Mouse (Mus musculus) G1E (cell line): ENCODE measurements around the gene Fndc3b. TPM values are rescaled to one million over a fixed set of nuclear protein-coding genes. Genes with fewer than 3 reads are reported as not detected.

Experiments used
- ATAC-seq: 2 replicates; pipeline ENCODE4 v1.8.0; 2016; ENCODE audit warnings: mild to moderate bottlenecking; ENCODE audit not compliant: insufficient number of reproducible peaks, poor library complexity, low FRiP score, severe bottlenecking; ENCODE audit errors: extremely low read depth
- DNase-seq: peaks from one replicate; pipeline ENCODE4 v3.0.0; 2012; ENCODE audit warnings: low spot score
- H3K27me3 ChIP-seq: 2 replicates; pipeline ENCODE4 v1.6.1; 2012; ENCODE audit warnings: mild to moderate bottlenecking, low read length, inconsistent platforms; ENCODE audit not compliant: insufficient read depth
- H3K36me3 ChIP-seq: replicated peaks from 2 replicates; pipeline ENCODE3; 2012; ENCODE audit warnings: mild to moderate bottlenecking, inconsistent platforms
- H3K4me1 ChIP-seq: 2 replicates; pipeline ENCODE4 v1.6.1; 2012; ENCODE audit warnings: low read depth, low read length, inconsistent platforms, mixed read lengths; ENCODE audit not compliant: insufficient read depth
- H3K4me3 ChIP-seq: 2 replicates; pipeline ENCODE4 v1.5.1; 2012; ENCODE audit warnings: low read depth, mild to moderate bottlenecking, inconsistent platforms, low read length, moderate library complexity, mixed read lengths
- H3K9me3 ChIP-seq: replicated peaks from 2 replicates; pipeline ENCODE4 v1.6.1; 2012; ENCODE audit warnings: inconsistent platforms
- CTCF ChIP-seq: IDR thresholded peaks from 2 replicates; pipeline ENCODE4 v1.5.1; 2012; ENCODE audit warnings: low read depth, low read length, inconsistent platforms, mixed read lengths
- GATA1 ChIP-seq: IDR thresholded peaks from 2 replicates; pipeline ENCODE4 v1.6.1; 2012; ENCODE audit warnings: borderline replicate concordance, low read length, inconsistent platforms, mixed read lengths
- GATA2 ChIP-seq: IDR thresholded peaks from 2 replicates; pipeline ENCODE4 v1.6.1; 2012; ENCODE audit warnings: low read depth, low read length, inconsistent platforms, borderline replicate concordance
- POLR2AphosphoS5 ChIP-seq: IDR thresholded peaks from 2 replicates; pipeline ENCODE4 v1.6.1; 2012; ENCODE audit warnings: low read depth, low read length, inconsistent platforms; ENCODE audit not compliant: insufficient replicate concordance
- TAL1 ChIP-seq: conservative IDR thresholded peaks from 2 replicates; pipeline ENCODE4 v1.6.1; 2012; ENCODE audit warnings: low read depth, low read length, inconsistent platforms, mixed read lengths
- polyA plus RNA-seq: library from polyadenylated mRNA; stranded (reverse); fragments of >175 nt; gene quantifications from 2 replicates; pipeline ENCODE4 v1.2.3, GENCODE M21; 2012
- total RNA-seq, 2 experiments: library from RNA; stranded (forward) in 1 of 2; stranded (reverse) in 1 of 2; fragments of 200-1000 nt in 1 of 2; fragments of >200 nt in 1 of 2; fragmentation: Nextera tagmentation in 1 of 2; gene quantifications; 2 replicates each; pipeline ENCODE4 v1.2.3; 2014 to 2017

Fndc3b gene
- total and polyA plus RNA-seq, 3 experiments, result 0.16 TPM; not detected in 2

DNA sequence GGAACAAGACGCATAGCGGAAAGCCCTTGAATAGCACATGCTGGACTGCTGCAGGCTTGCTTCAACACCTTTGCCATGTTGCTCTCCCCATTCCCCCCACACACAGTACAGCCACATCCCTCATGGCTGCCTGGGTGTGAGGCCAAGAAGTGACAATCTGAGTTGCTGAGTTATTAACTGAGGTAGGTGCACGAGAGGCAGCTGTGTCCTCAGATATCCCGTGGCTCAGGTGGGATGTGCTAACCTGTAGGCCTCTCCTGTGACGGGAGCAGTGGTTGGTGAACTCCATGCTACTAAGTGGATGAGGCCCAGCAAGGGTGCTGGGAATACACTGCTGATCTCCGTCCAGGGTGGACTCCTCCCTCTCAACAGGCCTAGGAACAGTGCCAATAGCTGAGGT, 288.6 kb downstream of the Fndc3b start:
- no peaks in the 10 kb centered on the region for H3K9me3 ChIP-seq
- no peak overlapping the region for H3K4me3 ChIP-seq
- DNase-seq (no peak), ATAC-seq (no peak)
- TF ChIP-seq GATA2 (no peak), CTCF (no peak), POLR2AphosphoS5 (no peak), TAL1 (no peak), GATA1 (no peak)
- peaks cover 2% of the 10 kb centered on the region; the same call in 1 of the 2 replicates for H3K27me3 ChIP-seq
- H3K36me3 ChIP-seq, result no peaks in the 10 kb centered on the region
- H3K4me1 ChIP-seq, result no peaks in the 10 kb centered on the region

GRCm38 (mm10) chr3:27421980-27422379, 289.1 kb downstream of the Fndc3b start:
- no peaks in the 10 kb centered on the region for H3K36me3 ChIP-seq
- no peak overlapping the region for H3K4me3 ChIP-seq
- no peaks in the 10 kb centered on the region for H3K9me3 ChIP-seq
- DNase-seq, result no peak
- H3K4me1 ChIP-seq, result no peaks in the 10 kb centered on the region
- TF ChIP-seq TAL1, result no peak
- no peak for TF ChIP-seq GATA2
- no peak for TF ChIP-seq CTCF
- H3K27me3 ChIP-seq, result peaks cover 2% of the 10 kb centered on the region; the same call in 1 of the 2 replicates
- no peak for ATAC-seq

GRCm38 (mm10) chr3:27418602-27419001, 292.5 kb downstream of the Fndc3b start:
- TF ChIP-seq CTCF (no peak), TAL1 (no peak), GATA2 (no peak), POLR2AphosphoS5 (no peak), GATA1 (no peak)
- DNase-seq (no peak), ATAC-seq (no peak)
- Histone ChIP-seq H3K9me3 (no peaks in the 10 kb centered on the region), H3K4me1 (no peaks in the 10 kb centered on the region), H3K4me3 (no peak overlapping the region), H3K27me3 (peaks cover 6% of the 10 kb centered on the region), H3K36me3 (no peaks in the 10 kb centered on the region)

DNA sequence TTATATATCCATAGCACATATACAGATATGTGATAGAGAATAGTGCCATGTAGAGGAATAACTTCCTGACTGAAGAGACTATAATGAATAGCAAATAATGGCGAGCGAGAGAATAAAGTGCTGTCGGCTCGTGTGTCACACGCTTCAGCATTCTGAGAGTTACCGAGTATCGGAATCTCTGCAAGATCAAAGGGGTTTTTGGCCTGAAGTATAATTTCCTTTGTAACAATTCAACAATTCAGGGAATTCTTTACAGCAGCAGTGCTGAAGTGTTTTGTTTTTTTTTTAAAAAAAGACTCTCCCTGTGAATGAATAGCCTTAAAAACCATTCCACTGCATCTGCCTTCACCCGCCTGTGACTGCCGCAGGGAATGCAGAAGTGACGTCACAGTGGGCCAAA, 294.3 kb downstream of the Fndc3b start:
- no peaks in the 10 kb centered on the region for H3K36me3 ChIP-seq
- DNase-seq (no peak), ATAC-seq (no peak)
- no peaks in the 10 kb centered on the region for H3K9me3 ChIP-seq
- no peak overlapping the region for H3K4me3 ChIP-seq
- no peak for TF ChIP-seq GATA1
- TF ChIP-seq CTCF, result no peak
- TF ChIP-seq GATA2, result no peak
- TF ChIP-seq TAL1, result no peak
- no peak for TF ChIP-seq POLR2AphosphoS5
- H3K27me3 ChIP-seq, result peaks cover 6% of the 10 kb centered on the region; the same call in 1 of the 2 replicates
- H3K4me1 ChIP-seq, result no peaks in the 10 kb centered on the region

GRCm38 (mm10) chr3:27413566-27413965, 297.5 kb downstream of the Fndc3b start:
- H3K9me3 ChIP-seq, result no peaks in the 10 kb centered on the region
- DNase-seq (no peak), ATAC-seq (no peak)
- H3K27me3 ChIP-seq, result peaks cover 6% of the 10 kb centered on the region; the same call in 1 of the 2 replicates
- H3K36me3 ChIP-seq, result no peaks in the 10 kb centered on the region
- H3K4me3 ChIP-seq, result no peak overlapping the region
- TF ChIP-seq TAL1 (no peak), CTCF (no peak), POLR2AphosphoS5 (no peak), GATA2 (no peak), GATA1 (no peak)
- no peaks in the 10 kb centered on the region for H3K4me1 ChIP-seq

DNA sequence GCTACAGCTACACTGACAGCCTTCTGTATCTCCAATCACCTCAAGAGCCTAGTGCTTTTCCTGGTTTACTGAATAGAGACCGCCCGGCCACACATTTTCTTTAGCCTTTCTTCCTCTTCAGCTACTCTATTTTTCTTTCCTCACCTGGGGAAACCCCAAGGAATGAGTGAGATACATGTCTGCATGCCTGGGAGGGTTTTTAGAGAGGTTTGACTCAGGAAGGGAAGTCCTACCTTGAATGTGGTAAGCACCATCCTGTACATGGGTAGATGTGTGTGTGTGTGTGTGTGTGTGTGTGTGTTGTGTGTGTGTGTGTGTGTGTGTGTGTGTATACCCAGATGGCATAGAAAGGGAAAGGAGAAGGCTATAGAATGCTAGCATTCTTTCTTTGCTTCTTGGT, 299.8 kb downstream of the Fndc3b start:
- no peaks in the 10 kb centered on the region; the same call in 1 of the 2 replicates for H3K4me1 ChIP-seq
- H3K27me3 ChIP-seq, result peaks cover 6% of the 10 kb centered on the region; the same call in 1 of the 2 replicates
- no peak overlapping the region for H3K4me3 ChIP-seq
- no peak for DNase-seq
- no peaks in the 10 kb centered on the region for H3K9me3 ChIP-seq
- ATAC-seq, result no peak
- no peaks in the 10 kb centered on the region for H3K36me3 ChIP-seq
- TF ChIP-seq POLR2AphosphoS5 (no peak), CTCF (no peak), GATA2 (no peak), TAL1 (no peak), GATA1 (no peak)

DNA sequence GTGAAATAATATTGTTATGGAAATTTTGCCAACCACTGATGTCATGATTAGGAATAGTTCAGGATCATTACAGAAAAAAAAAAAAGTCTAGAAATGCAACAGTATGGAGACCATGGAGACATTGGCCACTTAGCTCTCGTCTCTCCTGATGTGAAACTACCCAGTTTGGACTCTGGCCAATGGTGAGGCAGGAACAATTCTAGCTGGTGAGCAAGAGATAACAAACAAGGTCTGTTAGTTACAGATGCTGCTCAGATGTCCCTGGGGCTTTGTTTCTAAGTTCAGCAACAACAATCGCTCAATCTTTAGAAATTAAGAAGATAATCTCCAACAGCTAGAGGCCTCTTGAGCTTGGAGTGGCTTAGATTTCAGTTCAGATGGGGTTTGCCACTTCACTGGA, 302.5 kb downstream of the Fndc3b start:
- DNase-seq (no peak), ATAC-seq (no peak)
- no peaks in the 10 kb centered on the region for H3K9me3 ChIP-seq
- H3K4me1 ChIP-seq, result no peaks in the 10 kb centered on the region; the same call in 1 of the 2 replicates
- no peaks in the 10 kb centered on the region for H3K36me3 ChIP-seq
- H3K4me3 ChIP-seq, result no peak overlapping the region
- no peak for TF ChIP-seq POLR2AphosphoS5
- no peak for TF ChIP-seq GATA1
- no peak for TF ChIP-seq CTCF
- TF ChIP-seq GATA2, result no peak
- no peak for TF ChIP-seq TAL1
- H3K27me3 ChIP-seq, result peaks cover 3% of the 10 kb centered on the region; the same call in 1 of the 2 replicates
